Mouse (Mus musculus) liver, embryonic 16.5 days (tissue): Measurements from ENCODE around the gene Fam170b. TPM values are rescaled to one million over a fixed set of nuclear protein-coding genes. Genes with fewer than 3 reads are reported as not detected.
A peak's percentile ranks its signal among the peaks of the same experiment; 100 is the strongest.

ENCODE experiments used
- ATAC-seq: fragments of 200-750 bp; cut with Nextera tagmentation; 2 replicates; pipeline ENCODE4 v1.8.0; 2017; ENCODE audit warnings: low read depth, mild to moderate bottlenecking, moderate number of reproducible peaks, moderate library complexity
- H3K27ac ChIP-seq: fragments of 300-500 bp; sonication (generic); 2 replicates; pipeline ENCODE4 v1.5.1; 2014; ENCODE audit warnings: mild to moderate bottlenecking, low read length
- H3K27me3 ChIP-seq: fragments of 300-500 bp; sonication (generic); 2 replicates; pipeline ENCODE4 v1.6.1; 2014; ENCODE audit warnings: low read depth, low read length, mixed read lengths; ENCODE audit not compliant: control insufficient read depth, insufficient read depth
- H3K36me3 ChIP-seq: fragments of 300-500 bp; sonication (generic); 2 replicates; pipeline ENCODE4 v1.6.1; 2014; ENCODE audit warnings: mild to moderate bottlenecking; ENCODE audit not compliant: control insufficient read depth, insufficient read depth
- H3K4me1 ChIP-seq: fragments of 300-500 bp; sonication (generic); 2 replicates; pipeline ENCODE4 v1.6.1; 2014; ENCODE audit warnings: low read depth, low read length, mixed read lengths; ENCODE audit not compliant: control insufficient read depth
- H3K4me2 ChIP-seq: fragments of 300-500 bp; sonication (generic); 2 replicates; pipeline ENCODE4 v1.6.1; 2014; ENCODE audit warnings: low read depth, low read length, mixed read lengths
- H3K4me3 ChIP-seq: fragments of 300-500 bp; sonication (generic); 2 replicates; pipeline ENCODE4 v1.5.1; 2014; ENCODE audit warnings: low read depth, mild to moderate bottlenecking, low read length
- H3K9ac ChIP-seq: fragments of 300-500 bp; sonication (generic); 2 replicates; pipeline ENCODE4 v1.6.1; 2014; ENCODE audit warnings: low read depth, low read length
- H3K9me3 ChIP-seq: fragments of 300-500 bp; sonication (generic); replicated peaks from 2 replicates; pipeline ENCODE4 v1.6.1; 2016; ENCODE audit warnings: low read length; ENCODE audit not compliant: control insufficient read depth
- WGBS: fragments of 180-500 bp; shearing (Covaris S2); extraction: QIAGEN DNeasy Blood & Tissue Kit; methylation state at CpG from one replicate; pipeline ENCODE4 v1.1.7; 2014; ENCODE audit not compliant: insufficient replicate concordance; 5-methylcytosine and 5-hydroxymethylcytosine counted together
- polyA plus RNA-seq: library from polyadenylated mRNA; unstranded; fragments of >200 nt; fragmentation: Nextera tagmentation; extraction: Ambion mirVana; gene quantifications from 2 replicates; pipeline ENCODE4 v1.2.1, GENCODE M21; 2015

Gene Fam170b
- 0.11 TPM in 1 of 2 replicates, not detected in the other for polyA plus RNA-seq

GRCm38 (mm10) chr14:32833847-32834246 is at the start of gene Fam170b:
Fam170b (plus strand) TSS chr14:32833962.
- no peaks in the 10 kb centered on the region for H3K9me3 ChIP-seq
- H3K9ac ChIP-seq = no peak within 1 kb of the TSS

GRCm38 (mm10) chr14:32784130-32784747 is 49.5 kb upstream of the Fam170b start:
- Histone ChIP-seq H3K9ac (no peak overlapping the region), H3K4me2 (no peak overlapping the region), H3K4me1 (no peaks in the 10 kb centered on the region), H3K27ac (no peak overlapping the region), H3K4me3 (no peak overlapping the region), H3K9me3 (no peaks in the 10 kb centered on the region), H3K27me3 (no peaks in the 10 kb centered on the region), H3K36me3 (no peaks in the 10 kb centered on the region)
- no peak for ATAC-seq
- 23% methylated on average over 12 of the region's 12 CpGs for WGBS

More at GRCm38 (mm10) chr14:32833847-32834246, at the start of gene Fam170b:
- Histone ChIP-seq H3K4me3 (no peak within 1 kb of the TSS), H3K4me1 (no peaks in the 10 kb centered on the region), H3K4me2 (no peak within 1 kb of the TSS), H3K36me3 (no peaks in the 10 kb centered on the region), H3K27me3 (no peaks in the 10 kb centered on the region), H3K27ac (no peak within 1 kb of the TSS)
- WGBS = 63% methylated on average over 8 of the region's 8 CpGs
- no peak for ATAC-seq

- Histone ChIP-seq H3K4me1 (no peaks in the 10 kb centered on the region), H3K4me3 (no peak overlapping the region), H3K4me2 (no peak overlapping the region), H3K27me3 (no peaks in the 10 kb centered on the region), H3K9ac (no peak overlapping the region), H3K9me3 (no peaks in the 10 kb centered on the region), H3K27ac (no peak overlapping the region), H3K36me3 (no peaks in the 10 kb centered on the region)
- 44% methylated on average over 4 of the region's 4 CpGs for WGBS
- no peak for ATAC-seq
Observed at GRCm38 (mm10) chr14:32784748-32785134, 49.0 kb upstream of the Fam170b start.

GRCm38 (mm10) chr14:32785556-32786130 is 48.1 kb upstream of the Fam170b start, which contains the start of gene Tmem273:
Tmem273 (plus strand) TSS chr14:32785963.
- peak; percentile 21; the same call in 1 of the 2 replicates for ATAC-seq
- no peaks in the 10 kb centered on the region for H3K27me3 ChIP-seq
- no peak within 1 kb of the TSS for H3K4me2 ChIP-seq
- H3K9me3 ChIP-seq = no peaks in the 10 kb centered on the region
- no peak within 1 kb of the TSS for H3K9ac ChIP-seq
- no peak within 1 kb of the TSS for H3K4me3 ChIP-seq
- H3K27ac ChIP-seq = no peak within 1 kb of the TSS
- no peaks in the 10 kb centered on the region for H3K4me1 ChIP-seq
- WGBS = 12% methylated on average over 3 of the region's 3 CpGs
- H3K36me3 ChIP-seq = no peaks in the 10 kb centered on the region

- Histone ChIP-seq H3K4me2 (no peak overlapping the region), H3K9ac (no peak overlapping the region), H3K4me3 (no peak overlapping the region), H3K9me3 (no peaks in the 10 kb centered on the region), H3K27ac (no peak overlapping the region), H3K36me3 (no peaks in the 10 kb centered on the region), H3K27me3 (no peaks in the 10 kb centered on the region), H3K4me1 (no peaks in the 10 kb centered on the region)
- WGBS = 26% methylated on average over 5 of the region's 5 CpGs
- no peak for ATAC-seq
Observed at GRCm38 (mm10) chr14:32787691-32788090, 46.1 kb upstream of the Fam170b start.

GRCm38 (mm10) chr14:32796375-32796774 is 37.4 kb upstream of the Fam170b start:
- Histone ChIP-seq H3K27me3 (no peaks in the 10 kb centered on the region), H3K9me3 (no peaks in the 10 kb centered on the region)

GRCm38 (mm10) chr14:32797803-32798202 is 36.0 kb upstream of the Fam170b start:
- Histone ChIP-seq H3K9ac (no peak overlapping the region), H3K27ac (no peak overlapping the region), H3K9me3 (no peaks in the 10 kb centered on the region), H3K36me3 (no peaks in the 10 kb centered on the region), H3K4me2 (no peak overlapping the region), H3K27me3 (no peaks in the 10 kb centered on the region), H3K4me3 (no peak overlapping the region), H3K4me1 (no peaks in the 10 kb centered on the region)
- no peak for ATAC-seq
- WGBS = 37% methylated on average over 2 of the region's 2 CpGs

More at GRCm38 (mm10) chr14:32796375-32796774, 37.4 kb upstream of the Fam170b start:
- H3K36me3 ChIP-seq = no peaks in the 10 kb centered on the region
- H3K4me2 ChIP-seq = no peak overlapping the region
- H3K4me1 ChIP-seq = no peaks in the 10 kb centered on the region
- no peak for ATAC-seq
- no peak overlapping the region for H3K27ac ChIP-seq
- no peak overlapping the region for H3K4me3 ChIP-seq
- H3K9ac ChIP-seq = no peak overlapping the region
- 60% methylated on average over 8 of the region's 8 CpGs for WGBS

- H3K27ac ChIP-seq = no peak overlapping the region
- no peaks in the 10 kb centered on the region for H3K27me3 ChIP-seq
- no peaks in the 10 kb centered on the region for H3K4me1 ChIP-seq
- no peak overlapping the region for H3K4me2 ChIP-seq
- ATAC-seq = no peak
- no peaks in the 10 kb centered on the region for H3K9me3 ChIP-seq
- H3K36me3 ChIP-seq = no peaks in the 10 kb centered on the region
- 28% methylated on average over 4 of the region's 4 CpGs for WGBS
- H3K9ac ChIP-seq = no peak overlapping the region
- no peak overlapping the region for H3K4me3 ChIP-seq
Observed at GRCm38 (mm10) chr14:32798355-32798754, 35.4 kb upstream of the Fam170b start.

GRCm38 (mm10) chr14:32800048-32800447 is 33.7 kb upstream of the Fam170b start:
- H3K4me1 ChIP-seq = no peaks in the 10 kb centered on the region
- no peak overlapping the region for H3K4me2 ChIP-seq
- no peak overlapping the region for H3K9ac ChIP-seq
- H3K36me3 ChIP-seq = no peaks in the 10 kb centered on the region
- H3K9me3 ChIP-seq = no peaks in the 10 kb centered on the region
- no peak overlapping the region for H3K27ac ChIP-seq
- 67% methylated on average over 7 of the region's 7 CpGs for WGBS
- no peak for ATAC-seq
- no peak overlapping the region for H3K4me3 ChIP-seq
- H3K27me3 ChIP-seq = no peaks in the 10 kb centered on the region
